Mouse (Mus musculus) myocyte (in vitro differentiated cells): Measurements from ENCODE around the gene Iqcf6.

Experiments used
- CEBPB ChIP-seq: IDR thresholded peaks from 2 replicates; pipeline ENCODE4 v1.6.1; 2011; ENCODE audit warnings: mild to moderate bottlenecking, moderate library complexity; ENCODE audit not compliant: poor library complexity, insufficient read depth, severe bottlenecking
- E2F4 ChIP-seq: IDR thresholded peaks from one replicate; pipeline ENCODE4 v1.6.1; 2011; ENCODE audit warnings: mild to moderate bottlenecking, control low read depth, moderate library complexity; ENCODE audit not compliant: insufficient read depth
- MYOD1 ChIP-seq, 3 experiments: IDR thresholded peaks; one replicate each; pipeline ENCODE4 v1.6.1; 2011; ENCODE audit warnings: control low read depth in 2 of 3, low read depth in 2 of 3, mild to moderate bottlenecking in 2 of 3, moderate library complexity in 1 of 3; ENCODE audit not compliant: insufficient read length in 2 of 3, control insufficient read depth in 1 of 3
- POLR2A ChIP-seq: IDR thresholded peaks from one replicate; pipeline ENCODE4 v1.6.1; 2011; ENCODE audit warnings: low read depth, mild to moderate bottlenecking, control low read depth, moderate library complexity; ENCODE audit not compliant: insufficient read length
- POLR2AphosphoS2 ChIP-seq: IDR thresholded peaks from one replicate; pipeline ENCODE4 v1.6.1; 2011; ENCODE audit warnings: low read depth, control low read depth; ENCODE audit not compliant: insufficient read length
- REST ChIP-seq: IDR thresholded peaks from one replicate; pipeline ENCODE4 v1.6.1; 2011; ENCODE audit warnings: mild to moderate bottlenecking, control low read depth, moderate library complexity; ENCODE audit not compliant: insufficient read depth, insufficient read length

DNA sequence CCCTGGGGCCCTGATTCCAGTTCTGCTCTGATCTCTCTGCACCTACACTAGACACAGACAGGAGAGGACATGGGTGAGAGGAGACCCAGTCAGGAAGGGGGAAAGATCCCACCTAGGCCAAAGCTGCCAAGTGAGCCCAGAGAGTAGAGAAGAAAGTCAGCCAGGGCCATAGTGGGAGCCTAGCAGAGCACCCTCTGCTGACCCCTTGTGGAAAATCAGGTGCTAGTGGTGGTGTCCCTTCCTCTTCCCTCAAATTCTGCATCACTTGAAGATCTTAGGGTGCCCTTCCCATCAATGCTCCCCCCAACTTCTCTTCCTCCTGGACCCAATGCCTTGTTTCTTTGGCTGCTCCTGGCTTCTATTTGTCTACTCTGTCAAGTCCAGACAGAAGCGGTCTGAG, 26.3 kb downstream of the Iqcf6 start:
- TF ChIP-seq POLR2A (no peak), CEBPB (no peak), MYOD1 (IDR thresholded peaks at IDR 0.05; ENCODE audit: control insufficient read depth in 1 of 3, insufficient read length in 2 of 3, low read depth in 2 of 3) (no peak), REST (no peak), E2F4 (no peak), POLR2AphosphoS2 (no peak)
